Mouse (Mus musculus): ENCODE results near the gene Ccdc57. TPM values are rescaled to one million over a fixed set of nuclear protein-coding genes. Genes with fewer than 3 reads are reported as not detected.

The Ccdc57 gene
- polyA plus RNA-seq (2014; fragmentation: Illumina TruSeq; extraction: RNeasy Lipid Tissue Mini Kit (QIAGEN cat#74804); ENCODE audit: low read depth, low replicate concordance), result 1.6 TPM

DNA sequence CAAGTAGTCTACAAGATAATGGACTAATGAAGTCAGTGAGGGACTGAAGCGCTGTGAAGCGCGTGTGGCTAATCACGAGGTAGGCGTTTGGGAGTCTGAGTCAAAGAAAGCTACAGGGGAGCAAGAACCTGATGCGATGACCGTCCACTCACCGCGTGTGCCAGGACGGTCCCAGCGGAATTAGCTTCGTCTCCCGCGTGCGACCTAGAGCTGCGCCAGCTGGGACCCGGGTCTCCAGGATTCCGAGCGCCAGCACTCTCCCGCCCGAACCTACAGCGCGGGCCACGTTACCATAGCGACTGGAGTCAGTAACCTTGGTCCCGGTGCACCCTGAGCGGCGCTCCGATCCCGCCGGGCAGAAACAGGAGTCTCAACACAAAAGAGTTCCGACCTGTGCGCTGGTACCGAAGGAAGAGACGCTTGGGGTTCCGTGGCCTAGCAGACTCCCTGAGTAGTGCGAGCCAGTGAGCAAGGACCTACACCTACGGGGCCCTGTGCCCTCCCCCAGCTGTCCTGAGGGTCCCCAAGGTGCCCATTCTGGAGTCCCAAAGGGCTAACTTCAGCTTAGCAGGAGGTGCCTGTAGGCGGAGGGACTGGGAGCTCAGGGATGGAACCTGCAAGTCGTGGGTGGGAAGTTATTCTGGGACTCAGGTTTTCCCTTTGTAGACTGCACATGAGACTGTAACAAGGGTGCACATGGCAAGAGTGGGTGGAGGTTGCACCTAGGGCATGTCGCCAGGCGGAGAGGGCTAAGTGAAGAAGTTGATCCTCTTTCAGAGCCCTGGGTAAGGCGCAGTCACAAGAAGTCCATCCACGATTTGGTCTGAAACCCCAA lies at the start of gene Ccdc57:
Gene Ccdc57 (minus strand): TSS at position 309 of the 835 bp plus-strand sequence.

DNA sequence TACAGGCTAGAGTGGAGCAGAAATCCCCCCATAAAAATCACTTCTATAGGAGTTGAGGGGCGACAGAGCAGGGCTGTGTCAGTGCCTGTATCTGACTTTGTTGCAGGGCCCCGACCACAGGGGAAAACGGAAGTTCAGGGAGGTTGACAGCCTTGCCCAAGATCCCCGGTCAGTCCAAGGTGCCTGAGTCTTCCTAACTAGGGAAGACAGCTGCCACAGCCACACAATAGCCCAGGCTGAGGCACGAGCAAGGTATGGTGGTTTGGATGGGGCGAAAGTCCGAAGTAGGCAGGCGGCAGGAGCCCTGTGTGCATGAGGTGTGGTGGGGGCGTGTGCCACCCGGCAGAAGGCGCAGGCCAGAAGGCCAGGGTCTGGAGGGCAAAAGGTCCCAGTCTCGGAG lies 15.7 kb upstream of the Ccdc57 start, which contains the start of gene Slc16a3:
Gene Slc16a3 (plus strand): TSS at position 153 of the 400 bp plus-strand sequence.

DNA sequence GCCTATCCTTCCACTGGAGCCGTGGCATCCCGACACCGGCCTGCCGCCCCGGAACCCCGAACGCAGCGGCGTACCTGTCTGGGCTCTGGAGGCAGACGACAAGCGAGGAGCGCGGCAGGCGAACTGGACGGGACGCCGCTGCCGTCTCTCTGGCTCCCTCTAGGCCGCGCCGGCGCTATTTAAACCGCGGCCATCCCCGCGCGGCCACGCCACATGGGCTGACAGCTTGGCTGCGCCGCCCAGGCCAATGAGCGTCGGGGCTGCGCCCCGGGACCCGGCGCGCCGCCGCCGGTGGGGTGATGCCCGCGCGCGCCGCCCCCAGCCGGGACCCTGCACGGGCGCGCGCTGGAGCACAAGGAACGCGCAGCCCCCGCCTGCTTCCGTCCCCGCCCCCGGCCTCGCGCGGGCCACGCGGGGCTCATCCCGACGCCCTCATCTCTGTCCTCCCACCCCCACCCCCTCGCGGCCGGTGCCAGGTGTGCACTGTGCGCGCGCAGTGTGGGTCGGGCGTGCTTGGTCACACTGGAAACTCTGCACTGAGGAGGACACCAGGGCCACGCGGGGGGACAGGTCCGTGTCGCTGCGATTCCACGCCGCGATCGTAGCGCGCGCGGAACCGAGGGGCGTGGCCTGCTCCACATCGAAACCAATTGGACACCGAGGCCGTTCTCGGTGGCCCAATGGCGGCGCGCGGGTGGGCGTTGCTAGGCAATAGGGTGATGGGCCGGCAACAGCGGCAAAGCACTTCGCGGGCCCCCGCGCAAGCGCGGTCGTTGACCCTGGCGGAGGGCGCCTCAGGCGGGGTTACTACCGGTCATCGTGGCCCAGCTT lies 108.5 kb downstream of the Ccdc57 start, which contains the start of gene Fasn:
Gene Fasn (minus strand): TSS at position 592 of the 831 bp plus-strand sequence.

DNA sequence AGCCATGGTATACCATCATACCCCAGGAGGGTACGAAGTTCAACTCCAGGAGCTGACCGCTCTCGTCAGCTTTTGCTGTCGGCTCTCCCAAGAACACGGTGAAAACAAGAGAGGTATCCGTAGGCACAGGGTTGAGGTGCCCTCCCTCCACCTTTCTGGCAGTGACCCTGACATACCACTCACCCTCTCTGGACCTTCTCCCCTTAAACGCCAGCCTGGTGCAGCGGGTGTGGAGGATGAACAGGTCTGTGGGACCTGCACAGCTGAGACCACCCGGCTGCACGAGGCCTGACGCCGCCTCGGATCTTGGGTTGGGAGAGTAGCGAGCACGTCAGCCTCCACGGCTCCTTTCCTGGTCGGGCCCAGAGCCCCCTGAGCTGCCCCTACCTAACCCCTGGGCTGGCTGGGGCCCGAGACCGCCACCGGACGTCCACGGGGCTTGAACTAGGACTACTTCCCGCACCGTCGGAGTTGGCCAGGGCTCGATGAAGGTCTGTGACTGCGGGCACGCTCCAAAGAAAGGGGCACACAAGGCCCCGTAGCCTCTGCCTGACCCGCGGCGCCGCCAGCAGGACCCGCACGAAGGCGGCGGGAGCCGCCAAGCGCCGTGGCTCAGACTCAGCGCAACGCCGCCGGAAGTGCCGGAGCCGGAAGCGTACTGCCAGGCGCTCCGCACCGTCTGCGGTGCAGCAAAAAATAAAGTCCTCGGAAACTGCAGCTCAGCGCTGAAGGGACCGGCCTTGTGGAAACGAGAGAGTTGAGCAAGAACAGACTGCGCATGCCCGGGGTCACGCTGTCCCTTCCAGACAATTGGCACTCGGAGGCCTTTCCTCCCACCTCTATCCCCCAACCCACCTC lies 136.7 kb downstream of the Ccdc57 start, which contains the start of gene Dus1l:
Gene Dus1l (minus strand): TSS at position 648 of the 858 bp plus-strand sequence.

DNA sequence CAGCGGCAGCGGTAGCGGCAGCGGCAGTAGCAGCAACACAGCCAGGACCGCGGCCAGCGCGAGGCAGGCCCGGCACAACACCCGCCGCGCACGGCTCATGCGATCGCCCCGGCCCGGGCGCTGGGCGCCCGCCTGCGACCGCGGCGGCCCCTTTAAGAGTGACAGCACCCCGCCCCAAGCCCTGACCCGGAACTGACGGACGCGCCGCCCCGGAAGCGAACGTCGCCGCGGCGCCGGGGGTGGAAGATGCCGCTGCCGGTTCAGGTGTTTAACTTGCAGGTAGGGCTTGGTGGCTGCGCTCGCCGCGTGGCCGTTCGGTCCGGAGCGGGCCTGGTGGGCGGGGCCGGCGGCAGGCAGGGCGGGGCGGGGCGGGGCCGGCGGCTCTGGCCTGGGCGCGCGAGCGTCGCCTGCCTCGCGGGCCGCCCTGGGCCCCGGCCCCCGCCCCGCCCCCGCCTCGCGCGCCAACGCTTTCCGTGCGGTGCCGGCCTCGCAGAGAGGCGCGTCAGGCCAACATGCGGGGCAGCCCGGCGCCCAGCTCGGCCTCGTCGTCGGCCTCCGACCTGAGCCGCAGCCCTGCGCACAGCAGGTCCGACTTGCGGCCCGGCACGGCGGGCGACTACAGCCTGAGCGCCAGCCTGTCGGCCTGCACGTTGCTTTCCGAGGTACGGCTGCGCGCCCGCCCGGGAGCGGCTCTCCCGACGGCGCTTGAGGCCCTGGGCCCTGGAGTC lies 148.4 kb downstream of the Ccdc57 start, which contains the start of the genes Rfng and Gps1:
Gene Rfng (minus strand): TSS at position 144 of the 728 bp plus-strand sequence.
Gene Gps1 (plus strand): TSS at position 209 of the 728 bp plus-strand sequence.

Other genes with a start within 250 kb of the Ccdc57 start
- gene Cenpx, start 219.1 kb downstream of the Ccdc57 start, polyA plus RNA-seq (2014; fragmentation: Illumina TruSeq; extraction: RNeasy Lipid Tissue Mini Kit (QIAGEN cat#74804); ENCODE audit: low read depth, low replicate concordance), result 53.4 TPM
- 12.1 TPM for gene Lrrc45, start 218.9 kb downstream of the Ccdc57 start, polyA plus RNA-seq (2014; fragmentation: Illumina TruSeq; extraction: RNeasy Lipid Tissue Mini Kit (QIAGEN cat#74804); ENCODE audit: low read depth, low replicate concordance)
- 4.0 TPM for gene Rac3, start 211.4 kb downstream of the Ccdc57 start, polyA plus RNA-seq (2014; fragmentation: Illumina TruSeq; extraction: RNeasy Lipid Tissue Mini Kit (QIAGEN cat#74804); ENCODE audit: low read depth, low replicate concordance)
- 23.6 TPM for gene Dcxr, start 205.6 kb downstream of the Ccdc57 start, polyA plus RNA-seq (2014; fragmentation: Illumina TruSeq; extraction: RNeasy Lipid Tissue Mini Kit (QIAGEN cat#74804); ENCODE audit: low read depth, low replicate concordance)
- gene Cbr2, start 200.8 kb downstream of the Ccdc57 start, polyA plus RNA-seq (2014; fragmentation: Illumina TruSeq; extraction: RNeasy Lipid Tissue Mini Kit (QIAGEN cat#74804); ENCODE audit: low read depth, low replicate concordance), result 30.3 TPM
- 3.6 TPM for gene Hmga1b, start 170.1 kb downstream of the Ccdc57 start, polyA plus RNA-seq (2014; fragmentation: Illumina TruSeq; extraction: RNeasy Lipid Tissue Mini Kit (QIAGEN cat#74804); ENCODE audit: low read depth, low replicate concordance)
- 18.9 TPM for gene Rfng, start 148.7 kb downstream of the Ccdc57 start, polyA plus RNA-seq (2014; fragmentation: Illumina TruSeq; extraction: RNeasy Lipid Tissue Mini Kit (QIAGEN cat#74804); ENCODE audit: low read depth, low replicate concordance)
- 66.7 TPM for gene Gps1, start 148.6 kb downstream of the Ccdc57 start, polyA plus RNA-seq (2014; fragmentation: Illumina TruSeq; extraction: RNeasy Lipid Tissue Mini Kit (QIAGEN cat#74804); ENCODE audit: low read depth, low replicate concordance)
- 27.0 TPM for gene Dus1l, start 136.5 kb downstream of the Ccdc57 start, polyA plus RNA-seq (2014; fragmentation: Illumina TruSeq; extraction: RNeasy Lipid Tissue Mini Kit (QIAGEN cat#74804); ENCODE audit: low read depth, low replicate concordance)
- 30.7 TPM for gene Fasn, start 108.3 kb downstream of the Ccdc57 start, polyA plus RNA-seq (2014; fragmentation: Illumina TruSeq; extraction: RNeasy Lipid Tissue Mini Kit (QIAGEN cat#74804); ENCODE audit: low read depth, low replicate concordance)
- 1.8 TPM for gene Slc16a3, start 15.6 kb upstream of the Ccdc57 start, polyA plus RNA-seq (2014; fragmentation: Illumina TruSeq; extraction: RNeasy Lipid Tissue Mini Kit (QIAGEN cat#74804); ENCODE audit: low read depth, low replicate concordance)
- gene Csnk1d, start 58.5 kb upstream of the Ccdc57 start, polyA plus RNA-seq (2014; fragmentation: Illumina TruSeq; extraction: RNeasy Lipid Tissue Mini Kit (QIAGEN cat#74804); ENCODE audit: low read depth, low replicate concordance), result 49.3 TPM
- 0.99 TPM for gene Cd7, start 106.5 kb upstream of the Ccdc57 start, polyA plus RNA-seq (2014; fragmentation: Illumina TruSeq; extraction: RNeasy Lipid Tissue Mini Kit (QIAGEN cat#74804); ENCODE audit: low read depth, low replicate concordance)
- gene Sectm1b, start 130.7 kb upstream of the Ccdc57 start, polyA plus RNA-seq (2014; fragmentation: Illumina TruSeq; extraction: RNeasy Lipid Tissue Mini Kit (QIAGEN cat#74804); ENCODE audit: low read depth, low replicate concordance), result 0.42 TPM
- gene Sectm1a, start 148.3 kb upstream of the Ccdc57 start, polyA plus RNA-seq (2014; fragmentation: Illumina TruSeq; extraction: RNeasy Lipid Tissue Mini Kit (QIAGEN cat#74804); ENCODE audit: low read depth, low replicate concordance), result not detected
- not detected for gene Tex19.2, start 185.8 kb upstream of the Ccdc57 start, polyA plus RNA-seq (2014; fragmentation: Illumina TruSeq; extraction: RNeasy Lipid Tissue Mini Kit (QIAGEN cat#74804); ENCODE audit: low read depth, low replicate concordance)
- not detected for gene Tex19.1, start 213.3 kb upstream of the Ccdc57 start, polyA plus RNA-seq (2014; fragmentation: Illumina TruSeq; extraction: RNeasy Lipid Tissue Mini Kit (QIAGEN cat#74804); ENCODE audit: low read depth, low replicate concordance)
- gene Uts2r, start 227.4 kb upstream of the Ccdc57 start, polyA plus RNA-seq (2014; fragmentation: Illumina TruSeq; extraction: RNeasy Lipid Tissue Mini Kit (QIAGEN cat#74804); ENCODE audit: low read depth, low replicate concordance), result 0.79 TPM